16 mouse cellular contexts compared by ENCODE assay signal in genomic region chr2:155079500-155080178, GRCm38 (mm10). TPM values are rescaled to one million over a fixed set of nuclear protein-coding genes. Genes with fewer than 3 reads are reported as not detected.
DNase-seq lines count a peak whose midpoint lies in the region; ATAC-seq and TF ChIP-seq lines count a peak whose summit lies in the region.
"Had no signal": no experiment of that assay in that cellular context is flagged by ENCODE, and none has a peak within 500 bp of the region (broad histone marks: within the 10 kb centered on the region; RNA-seq: fewer than 3 reads in every experiment).

No protein-coding gene starts in this region.

- no peaks in the 10 kb centered on the region; the same call in 1 of the 2 replicates for H3K4me1 ChIP-seq in stomach, postnatal 0 days (replicated peaks; ENCODE audit: control insufficient read depth, insufficient read depth)
- H3K4me1 ChIP-seq in hindbrain, embryonic 10.5 days (replicated peaks) = peaks cover 9% of the 10 kb centered on the region
- peaks cover 9% of the 10 kb centered on the region for H3K4me1 ChIP-seq in kidney, adult 2 months (ENCODE audit: control insufficient read depth, insufficient read depth, low read length)

- DNase-seq in ES-CJ7 (ENCODE audit: low read depth, low spot score) = peak; percentile 83
- DNase-seq in WW6 (ENCODE audit: low read depth, low spot score) = peak; percentile 43
- DNase-seq in stomach, postnatal 0 days (ENCODE audit: low spot score) = peak; percentile 44
- no peak for DNase-seq in hindbrain, embryonic 10.5 days (ENCODE audit: low spot score)
- DNase-seq in layer of hippocampus, adult 8-10 months (ENCODE audit: low spot score in 2 of 2) = no peak
- DNase-seq in kidney, adult 2 months = no peak
- DNase-seq in cerebellum, adult 18-20 months = no peak
- DNase-seq: cerebellum, adult 8-10 months; embryo, embryonic 11 days; lung, postnatal 36 days; right cerebral cortex, adult 18-20 months had no signal

- TF ChIP-seq EP300 in stomach, postnatal 0 days (optimal IDR thresholded peaks at IDR 0.05) = no peak

- no peak for ATAC-seq in stomach, postnatal 0 days (ENCODE audit: low FRiP score, low TSS enrichment)
- ATAC-seq: hindbrain, embryonic 16.5 days had no signal

- TF ChIP-seq CTCF in stomach, postnatal 0 days (IDR thresholded peaks at IDR 0.05; ENCODE audit: low read depth) = no peak
- no peak for TF ChIP-seq CTCF in kidney, adult 2 months (conservative IDR thresholded peaks at IDR 0.05; ENCODE audit: insufficient read depth, insufficient read length, low read depth, low read length)

- no peak overlapping the region for H3K9ac ChIP-seq in stomach, postnatal 0 days (ENCODE audit: low read length)
- H3K9ac ChIP-seq: kidney, embryonic 15.5 days had no signal

- H3K4me2 ChIP-seq in stomach, postnatal 0 days (replicated peaks; ENCODE audit: low read depth) = no peak overlapping the region
- H3K4me2 ChIP-seq: kidney, embryonic 15.5 days; midbrain, embryonic 11.5 days had no signal

- no peak overlapping the region for H3K4me3 ChIP-seq in stomach, postnatal 0 days (ENCODE audit: low read depth, low read length)
- H3K4me3 ChIP-seq in hindbrain, embryonic 10.5 days = no peak overlapping the region
- H3K4me3 ChIP-seq in kidney, adult 2 months (ENCODE audit: insufficient read depth, low read depth, low read length) = no peak overlapping the region
- H3K4me3 ChIP-seq: kidney, embryonic 15.5 days; left cerebral cortex, adult 2 months; myocyte had no signal

- 27% methylated on average over 7 of the region's 7 CpGs for WGBS in stomach, postnatal 0 days
- WGBS in hindbrain, embryonic 10.5 days = 41% methylated on average over 7 of the region's 7 CpGs
- WGBS in kidney, adult 2 months = 56% methylated on average over 7 of the region's 7 CpGs

- no peaks in the 10 kb centered on the region for H3K9me3 ChIP-seq in stomach, postnatal 0 days (ENCODE audit: control insufficient read depth, low read length)
- H3K9me3 ChIP-seq in hindbrain, embryonic 10.5 days = no peaks in the 10 kb centered on the region
- H3K9me3 ChIP-seq: kidney, embryonic 15.5 days had no signal

- no peaks in the 10 kb centered on the region for H3K36me3 ChIP-seq in stomach, postnatal 0 days (ENCODE audit: control insufficient read depth, insufficient read depth, low read length)
- H3K36me3 ChIP-seq in hindbrain, embryonic 10.5 days = no peaks in the 10 kb centered on the region
- no peaks in the 10 kb centered on the region for H3K36me3 ChIP-seq in kidney, adult 2 months (ENCODE audit: control insufficient read depth, insufficient read depth, low read length)
- H3K36me3 ChIP-seq: kidney, embryonic 15.5 days had no signal

- H3K27me3 ChIP-seq in stomach, postnatal 0 days (ENCODE audit: control insufficient read depth, insufficient read depth, low read length) = no peaks in the 10 kb centered on the region
- peaks cover 7% of the 10 kb centered on the region; the same call in 1 of the 2 replicates for H3K27me3 ChIP-seq in hindbrain, embryonic 10.5 days (ENCODE audit: insufficient read depth, poor library complexity, severe bottlenecking)
- no peaks in the 10 kb centered on the region for H3K27me3 ChIP-seq in kidney, adult 2 months (replicated peaks; ENCODE audit: control insufficient read depth, insufficient read depth, low read length)
- H3K27me3 ChIP-seq: kidney, embryonic 15.5 days had no signal

- no peak for TF ChIP-seq POLR2A in kidney, adult 2 months (IDR thresholded peaks at IDR 0.05; ENCODE audit: low read depth, low read length)

- H3K27ac ChIP-seq in stomach, postnatal 0 days (replicated peaks) = no peak overlapping the region
- H3K27ac ChIP-seq in hindbrain, embryonic 10.5 days = no peak overlapping the region
- H3K27ac ChIP-seq in kidney, adult 2 months (ENCODE audit: insufficient read depth, low read depth, low read length) = no peak overlapping the region
- H3K27ac ChIP-seq: kidney, embryonic 15.5 days; left cerebral cortex, adult 2 months had no signal

RNA-seq across cellular contexts. Expression of gene Ahcy, which starts 5.3 kb away (rescaled TPM):
- polyA plus RNA-seq in stomach, postnatal 0 days (2015; fragmentation: Nextera tagmentation; extraction: Ambion mirVana) = 23.8 and 25.2 TPM in 2 replicates
- polyA plus RNA-seq in hindbrain, embryonic 10.5 days (2016; fragmentation: Nextera tagmentation; extraction: Ambion mirVana) = 85.0 and 105 TPM in 2 replicates
- 10 to 100 TPM; 14.8 to 16.8 (median 16.3) TPM for total RNA-seq in layer of hippocampus, adult 8-10 months (2022)
- 250 and 263 TPM in 2 replicates for polyA plus RNA-seq in kidney, adult 2 months (2012; rRNA removed)

RNA-seq across cellular contexts. Expression of gene Itch, which starts 53.7 kb away (rescaled TPM):
- polyA plus RNA-seq in stomach, postnatal 0 days (2015; fragmentation: Nextera tagmentation; extraction: Ambion mirVana) = 17.6 and 18.4 TPM in 2 replicates
- polyA plus RNA-seq in hindbrain, embryonic 10.5 days (2016; fragmentation: Nextera tagmentation; extraction: Ambion mirVana) = 50.9 and 55.8 TPM in 2 replicates
- total RNA-seq in layer of hippocampus, adult 8-10 months (2022) = 10 to 100 TPM; 49.5 to 73.0 (median 63.1) TPM
- polyA plus RNA-seq in kidney, adult 2 months (2012; rRNA removed) = 15.0 and 17.6 TPM in 2 replicates

Comparison
In these comparisons a context has a peak if more than half of its experiments do, and no peak if none do; other contexts are left out.
1. DNase-seq: peak in ES-CJ7 (single experiment), WW6 (single experiment) and stomach, postnatal 0 days (single experiment); none in hindbrain, embryonic 10.5 days (single experiment), layer of hippocampus, adult 8-10 months (0 of 2), kidney, adult 2 months (single experiment) and cerebellum, adult 18-20 months (0 of 2).